Comparison of ENCODE assay signal across 13 mouse cellular contexts in the genomic region with DNA sequence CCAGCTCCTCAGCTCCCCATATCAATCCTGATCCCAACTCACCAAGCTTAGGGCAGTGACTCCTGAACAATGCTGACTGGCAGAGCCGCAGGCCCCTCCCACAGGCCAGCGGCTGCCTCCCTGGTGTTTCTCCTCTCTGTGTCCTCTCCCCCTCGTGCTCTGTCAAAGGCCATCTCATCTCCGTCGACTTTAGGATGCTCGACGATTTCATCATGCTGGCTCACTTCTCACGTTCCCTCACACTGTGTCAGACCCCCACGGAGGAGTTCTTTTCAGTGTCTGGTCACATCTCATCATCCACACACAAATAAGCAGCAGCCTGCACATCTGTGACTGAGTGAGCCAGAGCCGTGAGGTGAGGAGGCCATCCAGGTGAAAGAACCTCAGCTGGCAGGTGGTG.
DNase-seq lines count a peak whose midpoint lies in the region; ATAC-seq and TF ChIP-seq lines count a peak whose summit lies in the region.
"Had no signal": no experiment of that assay in that cellular context is flagged by ENCODE, and none has a peak within 500 bp of the region (broad histone marks: within the 10 kb centered on the region; RNA-seq: fewer than 3 reads in every experiment).

No protein-coding gene starts in this region.

- H3K4me2 ChIP-seq in embryonic facial prominence, embryonic 11.5 days (ENCODE audit: low read depth, low read length): no peak overlapping the region
- no peak overlapping the region for H3K4me2 ChIP-seq in embryonic facial prominence, embryonic 14.5 days (ENCODE audit: low read depth, low read length)
- H3K4me2 ChIP-seq in hindbrain, embryonic 13.5 days: no peak overlapping the region
- no peak overlapping the region for H3K4me2 ChIP-seq in midbrain, embryonic 15.5 days
- H3K4me2 ChIP-seq in lung, postnatal 0 days (replicated peaks; ENCODE audit: low read depth, low read length): no peak overlapping the region

- no peaks in the 10 kb centered on the region for H3K36me3 ChIP-seq in embryonic facial prominence, embryonic 11.5 days (replicated peaks; ENCODE audit: control insufficient read depth, insufficient read depth, low read depth, low read length)
- H3K36me3 ChIP-seq in embryonic facial prominence, embryonic 10.5 days (replicated peaks): peaks cover 7% of the 10 kb centered on the region; the same call in 1 of the 2 replicates
- H3K36me3 ChIP-seq in embryonic facial prominence, embryonic 14.5 days (ENCODE audit: control insufficient read depth, insufficient read depth, low read length): no peaks in the 10 kb centered on the region
- H3K36me3 ChIP-seq in hindbrain, embryonic 13.5 days: peaks cover 17% of the 10 kb centered on the region
- H3K36me3 ChIP-seq in midbrain, embryonic 15.5 days (replicated peaks): no peaks in the 10 kb centered on the region
- H3K36me3 ChIP-seq in lung, postnatal 0 days (ENCODE audit: insufficient read depth, low read length): no peaks in the 10 kb centered on the region

- no peak overlapping the region for H3K27ac ChIP-seq in embryonic facial prominence, embryonic 11.5 days (replicated peaks; ENCODE audit: low read depth, low read length)
- no peak overlapping the region for H3K27ac ChIP-seq in embryonic facial prominence, embryonic 10.5 days (replicated peaks)
- no peak overlapping the region for H3K27ac ChIP-seq in embryonic facial prominence, embryonic 14.5 days (replicated peaks; ENCODE audit: low read depth, low read length)
- peak overlapping the region; percentile 74 for H3K27ac ChIP-seq in hindbrain, embryonic 13.5 days
- H3K27ac ChIP-seq in midbrain, embryonic 15.5 days: peak overlapping the region; percentile 34; the same call in 1 of the 2 replicates
- no peak overlapping the region for H3K27ac ChIP-seq in lung, postnatal 0 days (ENCODE audit: low read length)
- H3K27ac ChIP-seq: heart, adult 2 months had no signal

- H3K27me3 ChIP-seq in embryonic facial prominence, embryonic 11.5 days (ENCODE audit: control insufficient read depth, insufficient read depth, low read length): no peaks in the 10 kb centered on the region
- H3K27me3 ChIP-seq in embryonic facial prominence, embryonic 10.5 days (replicated peaks; ENCODE audit: low read depth, poor library complexity, severe bottlenecking): no peaks in the 10 kb centered on the region
- no peaks in the 10 kb centered on the region for H3K27me3 ChIP-seq in embryonic facial prominence, embryonic 14.5 days (replicated peaks; ENCODE audit: control insufficient read depth, insufficient read depth, low read length)
- H3K27me3 ChIP-seq in hindbrain, embryonic 13.5 days: no peaks in the 10 kb centered on the region
- no peaks in the 10 kb centered on the region for H3K27me3 ChIP-seq in midbrain, embryonic 15.5 days (replicated peaks)
- H3K27me3 ChIP-seq in lung, postnatal 0 days (replicated peaks; ENCODE audit: insufficient read depth, low read length): no peaks in the 10 kb centered on the region

- H3K9ac ChIP-seq in embryonic facial prominence, embryonic 11.5 days (replicated peaks; ENCODE audit: low read length): no peak overlapping the region
- H3K9ac ChIP-seq in embryonic facial prominence, embryonic 14.5 days (ENCODE audit: low read depth, low read length): no peak overlapping the region
- H3K9ac ChIP-seq in hindbrain, embryonic 13.5 days: no peak overlapping the region
- H3K9ac ChIP-seq in midbrain, embryonic 15.5 days: no peak overlapping the region
- no peak overlapping the region for H3K9ac ChIP-seq in lung, postnatal 0 days (replicated peaks; ENCODE audit: low read depth)

- DNase-seq in embryonic facial prominence, embryonic 11.5 days (ENCODE audit: low spot score): no peak
- DNase-seq in embryonic facial prominence, embryonic 10.5 days (ENCODE audit: low spot score): no peak
- peak; percentile 28 for DNase-seq in embryonic facial prominence, embryonic 14.5 days (ENCODE audit: low spot score)
- no peak for DNase-seq in lung, postnatal 0 days (ENCODE audit: low spot score)
- DNase-seq in spleen, adult 18-20 months: no peak
- no peak for DNase-seq in urinary bladder, postnatal 25 days (ENCODE audit: low spot score)
- DNase-seq: adrenal gland, postnatal 10 days; heart, adult 2 months; kidney, adult 18-20 months; lung, postnatal 14 days; right cerebral cortex, postnatal 4 days had no signal

- no peak for TF ChIP-seq CTCF in lung, postnatal 0 days (IDR thresholded peaks at IDR 0.05)

- TF ChIP-seq EP300 in lung, postnatal 0 days (IDR thresholded peaks at IDR 0.05): no peak

- H3K4me3 ChIP-seq in embryonic facial prominence, embryonic 11.5 days (ENCODE audit: low read depth, low read length): no peak overlapping the region
- no peak overlapping the region for H3K4me3 ChIP-seq in embryonic facial prominence, embryonic 10.5 days
- H3K4me3 ChIP-seq in embryonic facial prominence, embryonic 14.5 days (ENCODE audit: low read depth, low read length): no peak overlapping the region
- no peak overlapping the region for H3K4me3 ChIP-seq in hindbrain, embryonic 13.5 days
- H3K4me3 ChIP-seq in midbrain, embryonic 15.5 days: no peak overlapping the region
- no peak overlapping the region for H3K4me3 ChIP-seq in lung, postnatal 0 days (ENCODE audit: low read depth, low read length)
- H3K4me3 ChIP-seq: heart, adult 2 months had no signal

- 33% methylated on average over 10 of the region's 10 CpGs for WGBS in embryonic facial prominence, embryonic 11.5 days
- 32% methylated on average over 10 of the region's 10 CpGs for WGBS in embryonic facial prominence, embryonic 10.5 days
- WGBS in embryonic facial prominence, embryonic 14.5 days: 31% methylated on average over 10 of the region's 10 CpGs
- WGBS in hindbrain, embryonic 13.5 days: 22% methylated on average over 10 of the region's 10 CpGs
- 28% methylated on average over 10 of the region's 10 CpGs for WGBS in midbrain, embryonic 15.5 days
- 40% methylated on average over 10 of the region's 10 CpGs for WGBS in lung, postnatal 0 days

- no peaks in the 10 kb centered on the region for H3K9me3 ChIP-seq in embryonic facial prominence, embryonic 11.5 days (replicated peaks; ENCODE audit: control insufficient read depth, low read length)
- no peaks in the 10 kb centered on the region; the same call in 1 of the 2 replicates for H3K9me3 ChIP-seq in embryonic facial prominence, embryonic 10.5 days
- H3K9me3 ChIP-seq in embryonic facial prominence, embryonic 14.5 days (ENCODE audit: control insufficient read depth, low read length): no peaks in the 10 kb centered on the region
- H3K9me3 ChIP-seq in hindbrain, embryonic 13.5 days: no peaks in the 10 kb centered on the region
- no peaks in the 10 kb centered on the region for H3K9me3 ChIP-seq in midbrain, embryonic 15.5 days
- no peaks in the 10 kb centered on the region for H3K9me3 ChIP-seq in lung, postnatal 0 days (ENCODE audit: low read length)

- peak; percentile 50 for ATAC-seq in embryonic facial prominence, embryonic 11.5 days (replicated peaks; ENCODE audit: insufficient number of reproducible peaks, low FRiP score, low TSS enrichment, low read depth)
- ATAC-seq in embryonic facial prominence, embryonic 14.5 days (ENCODE audit: low read depth): peak; percentile 71; the same call in 1 of the 2 replicates
- ATAC-seq in hindbrain, embryonic 13.5 days (ENCODE audit: low FRiP score): peak; percentile 40; the same call in 1 of the 2 replicates
- peak; percentile 49 for ATAC-seq in midbrain, embryonic 15.5 days (replicated peaks)
- no peak for ATAC-seq in lung, postnatal 0 days

- no peaks in the 10 kb centered on the region for H3K4me1 ChIP-seq in embryonic facial prominence, embryonic 11.5 days (ENCODE audit: control insufficient read depth, insufficient read depth, low read length)
- peaks cover 9% of the 10 kb centered on the region; the same call in 1 of the 2 replicates for H3K4me1 ChIP-seq in embryonic facial prominence, embryonic 10.5 days
- H3K4me1 ChIP-seq in embryonic facial prominence, embryonic 14.5 days (ENCODE audit: control insufficient read depth, insufficient read depth, low read length): no peaks in the 10 kb centered on the region
- H3K4me1 ChIP-seq in hindbrain, embryonic 13.5 days (replicated peaks): peaks cover 48% of the 10 kb centered on the region
- peaks cover 32% of the 10 kb centered on the region for H3K4me1 ChIP-seq in midbrain, embryonic 15.5 days
- H3K4me1 ChIP-seq in lung, postnatal 0 days (ENCODE audit: insufficient read depth, low read depth, low read length): no peaks in the 10 kb centered on the region

Comparison
In these comparisons a context has a peak if more than half of its experiments do, and no peak if none do; other contexts are left out.
1. H3K27ac ChIP-seq: peak in hindbrain, embryonic 13.5 days (single experiment) and midbrain, embryonic 15.5 days (single experiment); none in embryonic facial prominence, embryonic 11.5 days (single experiment), embryonic facial prominence, embryonic 10.5 days (single experiment), embryonic facial prominence, embryonic 14.5 days (single experiment) and lung, postnatal 0 days (single experiment).